Mouse (Mus musculus) right cerebral cortex, postnatal 25 days (tissue): ENCODE data around the gene Nr1i3.

Experiments used
- DNase-seq: peaks from one replicate; pipeline ENCODE4 v3.0.0; 2022

Nr1i3 gene

GRCm38 (mm10) chr1:171213801-171214496, at the start of gene Nr1i3:
Gene Nr1i3 (plus strand): TSS chr1:171213970.
- no peak for DNase-seq

GRCm38 (mm10) chr1:171164258-171164657, 49.5 kb upstream of the Nr1i3 start:
- no peak for DNase-seq

DNA sequence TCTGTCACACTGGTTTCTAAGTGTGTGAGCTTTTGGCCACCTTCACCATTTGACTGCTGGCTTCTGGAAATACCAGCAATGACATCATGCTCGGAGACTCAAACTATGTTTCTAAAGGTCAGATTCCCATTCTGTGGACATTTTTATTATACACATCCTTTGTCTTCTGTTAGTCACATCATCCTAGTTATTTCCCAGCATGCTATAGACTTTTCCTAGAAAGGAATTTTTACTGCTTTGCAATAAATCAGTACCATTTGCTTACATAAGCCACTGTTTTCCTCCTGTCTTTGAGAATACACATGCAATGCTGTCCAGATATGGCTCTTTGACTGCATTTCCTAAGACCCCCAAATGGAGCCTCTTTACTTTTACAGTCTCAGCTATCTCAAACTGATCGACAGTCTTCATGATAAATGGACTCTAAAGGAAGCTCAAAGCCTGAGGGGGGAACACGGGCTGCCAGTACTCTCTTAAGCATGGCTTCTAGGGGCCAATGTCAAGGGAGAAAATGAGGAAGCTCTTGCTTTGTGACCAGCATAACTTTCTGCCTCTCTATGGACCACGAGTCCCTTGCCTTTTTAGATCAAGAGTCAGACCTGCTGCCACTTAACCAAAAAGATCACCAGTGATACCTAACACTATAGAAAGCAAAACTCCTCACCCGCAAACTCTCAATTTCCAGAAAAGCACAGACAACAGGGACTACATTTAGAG, 48.0 kb upstream of the Nr1i3 start:
- no peak for DNase-seq

GRCm38 (mm10) chr1:171168906-171169305, 44.9 kb upstream of the Nr1i3 start:
- no peak for DNase-seq

DNA sequence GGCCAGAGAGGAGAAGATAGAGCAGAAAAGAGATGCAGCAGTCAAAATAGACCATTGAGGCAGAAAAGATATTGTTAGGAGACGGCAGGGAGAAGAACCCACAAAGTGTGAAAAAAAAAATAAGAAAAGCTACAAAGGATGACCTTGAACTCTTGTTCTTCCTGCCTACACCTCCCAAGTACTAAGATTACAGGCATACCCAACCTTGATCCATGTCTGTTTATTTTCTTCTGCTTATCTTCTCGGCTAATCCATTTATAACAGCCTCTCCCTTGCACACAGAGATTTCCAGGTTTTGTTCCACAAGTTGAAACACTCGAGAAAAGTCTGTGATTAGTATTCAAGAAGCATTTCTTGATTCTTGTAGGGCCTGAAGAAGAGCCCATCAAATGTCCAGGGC, 43.9 kb upstream of the Nr1i3 start:
- DNase-seq = no peak

- DNase-seq = no peak
Observed at GRCm38 (mm10) chr1:171171138-171171537, 42.6 kb upstream of the Nr1i3 start.

- no peak for DNase-seq
Observed at GRCm38 (mm10) chr1:171172779-171173178, 41.0 kb upstream of the Nr1i3 start.

GRCm38 (mm10) chr1:171179487-171180171, 34.1 kb upstream of the Nr1i3 start:
- DNase-seq = no peak

DNA sequence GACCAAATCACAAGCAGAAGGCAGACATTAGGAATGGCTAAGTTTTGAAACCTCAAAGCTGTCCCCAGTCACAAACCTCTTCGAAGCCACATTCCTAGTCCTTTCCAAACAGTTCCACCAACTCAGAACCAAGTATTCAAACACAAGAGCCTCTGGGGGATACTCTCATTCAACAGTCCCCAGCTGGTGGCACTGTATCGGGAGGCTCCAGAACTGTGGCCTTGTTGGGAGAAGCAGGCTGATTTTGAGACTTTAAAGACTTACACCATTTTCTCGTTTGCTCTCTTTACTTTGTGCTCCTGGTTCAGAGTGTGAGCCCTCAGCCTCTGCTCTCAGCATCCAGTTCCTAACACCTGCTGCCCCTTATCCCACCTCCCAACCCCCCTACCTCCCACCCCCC, 30.7 kb upstream of the Nr1i3 start:
- no peak for DNase-seq

DNA sequence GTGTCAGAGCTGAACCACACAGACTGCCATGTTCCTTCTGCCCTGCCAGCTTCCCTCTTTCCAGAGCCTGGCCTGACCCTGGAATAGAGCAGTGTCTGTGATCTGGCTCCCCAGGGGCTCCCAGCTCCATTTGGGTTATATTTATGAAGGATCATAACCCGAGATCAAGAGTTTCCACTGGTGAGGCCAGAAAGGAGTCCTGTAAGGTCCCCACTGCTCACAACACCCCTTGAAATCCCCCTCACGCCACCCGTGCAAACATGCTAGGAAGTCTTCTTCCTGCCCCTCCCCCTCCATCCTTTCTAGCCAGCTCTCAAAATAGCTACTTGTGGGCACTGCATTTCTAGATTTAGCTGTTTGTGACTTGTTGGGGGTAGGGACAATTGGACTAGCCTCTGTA, 30.1 kb upstream of the Nr1i3 start:
- no peak for DNase-seq

DNA sequence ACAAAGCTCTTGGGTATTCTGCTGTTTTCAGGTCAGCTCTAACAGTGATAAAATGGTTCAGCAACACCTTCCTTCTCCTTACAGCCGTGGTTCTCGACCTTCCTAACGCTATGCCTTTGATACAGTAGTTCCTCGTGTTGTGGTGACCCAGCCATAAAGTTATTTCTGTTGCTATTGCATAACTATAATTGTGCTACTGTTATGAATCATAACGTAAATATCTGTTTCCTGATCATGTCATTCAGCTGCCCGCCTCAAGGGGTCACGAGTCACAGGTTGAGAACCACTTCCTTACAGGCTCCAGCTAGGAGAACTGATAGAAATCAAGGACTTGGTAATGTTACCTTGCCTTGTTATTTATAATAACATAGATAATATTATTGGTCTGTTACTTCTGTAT, 29.5 kb upstream of the Nr1i3 start:
- no peak for DNase-seq

DNA sequence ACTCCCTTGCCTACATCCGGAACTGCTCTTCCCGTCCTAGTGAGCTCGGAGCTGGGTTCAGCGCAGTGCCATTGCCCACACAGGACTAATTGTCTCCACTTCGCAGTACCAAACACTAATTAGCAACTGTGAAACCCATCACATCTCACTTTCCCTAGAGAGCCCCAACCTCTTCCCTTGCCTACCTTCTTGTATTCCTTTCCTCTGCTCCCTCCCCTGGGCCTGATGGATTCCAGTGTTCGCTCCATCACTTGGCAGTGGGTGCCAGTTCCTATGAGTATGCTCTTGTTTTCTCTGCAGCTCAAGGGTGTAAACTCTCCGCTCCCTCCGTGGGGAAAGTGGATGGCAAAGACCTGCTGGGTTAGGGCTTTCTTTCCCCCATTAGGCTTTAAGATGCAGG, 28.1 kb upstream of the Nr1i3 start:
- no peak for DNase-seq

DNA sequence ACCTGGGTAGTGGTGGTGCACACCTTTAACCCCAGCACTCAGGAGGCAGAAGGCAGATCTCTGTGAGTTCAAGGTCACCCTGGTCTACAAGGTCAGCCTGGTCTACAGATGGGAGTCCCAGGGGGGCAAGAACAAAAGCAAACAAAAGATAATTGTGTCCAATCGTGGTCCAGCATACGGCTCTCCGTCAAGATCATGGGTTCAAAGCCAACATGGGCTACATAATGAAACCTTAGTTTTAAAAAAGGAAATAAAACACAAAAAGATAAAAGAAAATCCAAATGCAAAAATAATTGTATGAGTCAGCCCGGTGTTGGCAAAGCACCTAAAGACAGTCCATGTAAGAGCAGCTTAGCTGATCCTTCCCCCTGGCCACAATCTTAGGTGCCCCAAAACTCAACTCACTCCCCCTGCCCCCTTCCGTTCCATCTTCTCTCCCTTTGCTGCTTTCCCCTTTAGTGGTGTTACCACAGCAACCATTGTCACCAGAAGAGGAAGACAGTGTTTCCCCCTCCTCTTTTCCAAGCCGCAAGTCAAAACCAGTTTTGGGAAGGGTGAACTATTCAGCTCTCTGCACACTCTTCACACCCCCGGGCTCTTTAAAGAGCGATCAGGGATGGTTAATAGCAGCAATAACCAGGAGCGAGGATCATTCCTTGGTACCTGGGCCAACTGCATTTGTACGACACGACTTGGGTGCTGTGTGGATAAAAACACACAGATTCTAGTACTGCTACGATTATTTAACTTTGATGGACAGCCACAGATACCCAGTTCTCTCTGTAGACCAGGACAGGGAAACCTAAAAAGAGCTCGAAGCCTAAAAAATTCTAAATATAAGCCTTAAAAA, 25.7 kb upstream of the Nr1i3 start:
- DNase-seq = no peak

GRCm38 (mm10) chr1:171189046-171189445, 24.7 kb upstream of the Nr1i3 start:
- DNase-seq = no peak

GRCm38 (mm10) chr1:171189476-171190114, 24.2 kb upstream of the Nr1i3 start:
- DNase-seq = no peak

DNA sequence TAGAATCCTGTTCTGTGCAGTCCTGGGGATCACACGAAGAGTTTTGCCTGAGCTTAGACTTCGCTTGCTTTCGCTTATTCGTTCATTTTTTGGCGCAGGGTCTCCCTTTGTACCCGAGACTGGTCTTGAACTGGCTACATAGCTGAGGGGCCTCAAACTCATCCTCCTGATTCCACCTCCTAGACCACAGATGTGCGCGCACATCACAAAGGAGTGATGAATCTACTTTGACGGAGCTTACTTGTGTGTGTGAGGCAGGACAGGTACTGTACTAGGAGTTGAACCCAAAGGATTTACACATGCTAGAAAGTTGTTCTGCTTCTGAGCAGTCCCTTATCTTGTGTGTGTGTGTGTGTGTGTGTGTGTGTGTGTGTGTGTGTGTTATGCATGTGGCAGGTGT, 22.9 kb upstream of the Nr1i3 start:
- DNase-seq = no peak

- no peak for DNase-seq
Observed at GRCm38 (mm10) chr1:171192283-171192682, 21.5 kb upstream of the Nr1i3 start.

- DNase-seq = no peak
Observed at GRCm38 (mm10) chr1:171193093-171193840, 20.5 kb upstream of the Nr1i3 start.

DNA sequence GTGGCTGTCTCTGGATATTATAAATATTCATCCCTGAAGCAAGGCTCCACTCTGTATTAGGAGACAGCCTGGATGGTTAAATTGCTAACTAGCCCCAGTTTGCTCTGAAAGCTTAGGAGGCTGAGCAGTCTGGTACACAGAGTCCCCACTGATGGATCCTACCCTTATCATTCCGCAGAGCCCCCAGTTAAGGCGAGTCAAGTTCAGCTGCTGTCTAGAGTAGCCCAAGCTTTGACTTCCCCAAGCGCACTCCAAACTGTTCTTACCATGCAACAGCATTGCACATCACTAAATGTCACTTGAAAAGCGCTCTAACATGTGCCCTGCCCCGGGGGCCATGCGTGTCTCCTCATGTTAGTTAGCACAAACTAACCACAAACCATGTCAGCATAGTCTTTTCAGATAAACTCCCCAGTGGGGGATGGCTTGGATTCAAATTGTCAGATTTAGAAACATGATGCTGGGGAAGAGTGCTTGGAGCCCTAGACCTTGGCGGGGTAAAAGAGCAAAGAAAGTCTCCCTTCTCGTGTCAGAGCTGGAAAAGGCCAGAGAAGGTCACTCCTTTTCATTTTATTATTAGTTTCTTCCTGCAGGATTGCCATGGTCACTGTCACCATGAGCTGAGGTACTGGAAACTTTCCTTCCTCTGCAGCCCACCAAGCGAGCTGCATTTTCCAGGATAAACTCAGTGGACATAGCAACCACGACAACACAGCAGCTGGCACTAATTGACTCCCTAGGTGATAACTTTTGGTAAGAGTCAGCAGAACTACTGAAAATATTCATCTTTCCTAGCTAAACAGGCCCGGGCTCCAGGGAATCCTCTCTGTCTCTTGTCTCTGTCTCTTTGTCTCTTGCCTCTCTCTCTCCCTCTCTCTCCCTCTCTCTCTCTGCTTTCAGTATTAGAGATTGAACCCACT, 19.6 kb upstream of the Nr1i3 start:
- DNase-seq = no peak

GRCm38 (mm10) chr1:171195046-171195822, 18.5 kb upstream of the Nr1i3 start:
- no peak for DNase-seq
